Mouse (Mus musculus): ENCODE measurements at regions not wholly inside any gene's neighbourhood (a gene's known extent, or its start where the extent isn't known, plus 50 kb on each side); places are given as distances from the start of the nearest gene placed in this dataset.

GRCm38 (mm10) chrX:49618721-49619120 lies 53.4 kb upstream of the Olfr1320 start:
- DNase-seq (ENCODE audit: extremely low spot score in 1 of 2, low spot score in 1 of 2) = no peak

- peak in 1 of 2 experiments; percentile 1 for DNase-seq (ENCODE audit: extremely low spot score in 1 of 2, low spot score in 1 of 2)
Measured at GRCm38 (mm10) chrX:49619530-49619929, 52.6 kb upstream of the Olfr1320 start.

Data from frontal cortex, adult 2 months (tissue).